Mouse (Mus musculus): Measurements from ENCODE around the gene Kat5. TPM values are rescaled to one million over a fixed set of nuclear protein-coding genes. Genes with fewer than 3 reads are reported as not detected.

The Kat5 gene
- total RNA-seq, 2 experiments from 2014 or later, result 20.5 to 31.3 TPM

DNA sequence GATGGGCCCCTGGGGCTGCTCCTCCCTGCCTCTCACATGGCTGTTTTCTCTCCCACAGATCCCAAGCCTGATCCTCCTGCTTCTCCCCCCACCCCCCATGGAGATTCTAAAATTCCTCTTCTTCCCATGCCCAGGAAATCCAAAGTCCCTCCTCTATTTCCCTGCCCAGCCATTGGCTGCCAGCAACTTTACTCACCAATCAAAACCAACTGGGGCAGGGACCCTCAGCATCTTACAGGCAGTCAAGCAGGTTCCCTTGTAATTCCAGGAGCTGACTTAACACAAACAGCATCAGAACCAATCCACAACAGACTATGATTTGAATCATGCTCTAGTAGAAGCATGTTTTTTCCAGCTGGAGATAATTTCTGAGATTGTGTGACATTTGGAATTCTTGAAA lies 19.9 kb upstream of the Kat5 start:
- DNase-seq, result no peak

GRCm38 (mm10) chr19:5625311-5625710 lies 15.3 kb upstream of the Kat5 start:
- no peak for DNase-seq

DNA sequence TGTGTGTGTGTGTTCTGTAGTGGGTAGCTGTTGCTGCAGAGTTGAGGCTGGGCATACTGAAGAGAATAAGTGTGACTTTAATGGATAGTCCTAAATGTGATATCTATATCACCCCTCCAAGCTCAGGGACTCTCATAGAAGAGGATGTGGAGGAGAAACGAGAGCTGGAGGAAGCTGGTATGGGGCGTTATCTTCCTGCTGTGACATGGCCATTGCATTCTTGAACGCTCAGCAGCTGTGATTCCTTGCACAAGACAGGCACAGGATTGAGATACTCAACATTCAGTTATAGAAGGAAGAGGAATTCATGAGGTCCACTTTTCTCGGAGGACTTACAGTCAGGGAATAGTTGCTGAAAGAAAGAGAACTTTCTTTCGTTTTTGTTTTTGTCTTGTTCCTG lies 11.8 kb upstream of the Kat5 start:
- DNase-seq, result no peak

DNA sequence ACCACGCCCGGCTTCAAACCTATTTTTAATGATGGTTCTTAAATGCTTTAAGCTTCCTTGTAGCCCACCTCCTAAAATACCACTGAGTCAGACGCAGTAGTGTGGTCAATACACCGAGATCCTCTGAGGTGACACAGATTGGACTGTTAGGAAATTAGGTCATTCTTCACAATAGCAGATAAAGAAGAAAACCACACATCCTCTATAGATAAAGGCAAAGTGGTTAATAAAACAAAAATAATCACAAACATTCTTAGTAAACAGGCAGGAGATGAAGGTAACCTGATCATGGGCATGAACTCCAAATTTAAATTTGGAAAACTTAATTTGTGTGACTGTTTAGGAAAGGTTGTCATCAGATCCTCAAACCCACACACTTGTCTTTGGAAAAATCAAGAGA lies 10.0 kb upstream of the Kat5 start:
- DNase-seq, result no peak

- DNase-seq, result no peak
These were observed 4.9 kb upstream of the Kat5 start for GRCm38 (mm10) chr19:5614953-5615352.

- DNase-seq, result no peak
These were observed 2.9 kb upstream of the Kat5 start for GRCm38 (mm10) chr19:5612762-5613411.

- no peak for DNase-seq
These were observed 1.9 kb upstream of the Kat5 start for GRCm38 (mm10) chr19:5611973-5612372.

DNA sequence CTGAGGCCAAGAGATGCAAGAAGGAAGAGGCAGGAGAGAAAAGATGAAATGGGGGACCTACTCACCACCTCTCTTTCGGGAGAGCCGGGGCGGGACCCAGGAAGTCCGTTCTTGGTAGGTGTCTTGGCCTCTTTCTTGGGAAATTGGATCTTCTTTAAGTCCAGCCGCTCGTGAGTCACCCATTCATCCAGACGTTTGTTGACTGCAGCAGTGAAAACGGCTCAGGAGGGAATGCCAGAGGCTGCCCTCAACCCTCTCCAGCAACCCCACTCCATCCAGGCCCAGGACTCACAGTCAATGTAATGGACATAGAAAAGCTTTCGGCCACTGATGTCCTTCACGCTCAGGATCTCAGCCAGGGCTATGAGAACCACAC lies 878 bp downstream of the Kat5 start:
- no peak for DNase-seq

DNA sequence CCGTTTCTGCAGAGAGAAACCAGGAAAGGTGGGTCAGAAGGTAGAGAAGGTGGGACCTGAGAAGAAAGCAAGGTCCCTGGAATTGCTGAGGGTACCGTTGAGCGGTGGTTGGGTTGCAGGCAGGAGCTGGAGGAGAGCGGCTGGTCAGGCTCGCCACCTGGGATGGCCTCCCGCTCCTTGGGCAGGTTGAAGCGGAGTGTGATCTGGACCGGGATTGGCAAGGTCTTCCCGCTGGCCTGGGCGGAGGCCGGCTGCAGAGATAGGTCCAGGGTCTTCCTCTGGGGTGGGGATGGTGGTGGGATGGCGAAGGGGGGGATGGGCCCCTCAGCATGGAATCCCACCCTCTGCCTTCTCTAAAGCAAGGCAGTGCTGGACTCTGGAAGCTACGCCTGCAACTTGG lies 1.3 kb downstream of the Kat5 start:
- peak in 1 of 2 experiments; percentile 4 for DNase-seq

GRCm38 (mm10) chr19:5607705-5608410 lies 2.2 kb downstream of the Kat5 start:
- no peak for DNase-seq

GRCm38 (mm10) chr19:5606196-5606595 lies 3.8 kb downstream of the Kat5 start:
- no peak for DNase-seq

DNA sequence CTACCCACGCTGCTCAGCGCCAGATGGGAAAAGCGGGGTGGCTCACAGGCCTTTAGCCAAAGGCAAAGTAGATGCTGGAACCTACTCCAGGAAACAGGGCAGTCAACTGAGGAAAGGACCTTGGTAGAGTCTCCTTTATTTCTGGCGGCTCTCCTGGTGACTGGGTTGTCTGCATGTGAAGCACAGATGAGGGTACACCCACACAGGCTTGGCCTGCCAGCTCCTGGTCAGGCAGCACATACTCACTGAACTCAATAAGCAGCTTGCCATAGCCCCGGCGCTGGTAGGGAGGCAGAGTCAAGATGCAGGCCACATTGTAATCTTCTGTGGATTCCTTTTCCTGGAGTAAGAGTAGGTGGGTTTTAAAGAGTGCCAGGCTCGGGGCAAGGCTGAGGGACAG lies 4.9 kb downstream of the Kat5 start:
- DNase-seq, result peak in 1 of 2 experiments; percentile 10

- DNase-seq, result no peak
These were observed 6.4 kb downstream of the Kat5 start for GRCm38 (mm10) chr19:5603664-5604063.

DNA sequence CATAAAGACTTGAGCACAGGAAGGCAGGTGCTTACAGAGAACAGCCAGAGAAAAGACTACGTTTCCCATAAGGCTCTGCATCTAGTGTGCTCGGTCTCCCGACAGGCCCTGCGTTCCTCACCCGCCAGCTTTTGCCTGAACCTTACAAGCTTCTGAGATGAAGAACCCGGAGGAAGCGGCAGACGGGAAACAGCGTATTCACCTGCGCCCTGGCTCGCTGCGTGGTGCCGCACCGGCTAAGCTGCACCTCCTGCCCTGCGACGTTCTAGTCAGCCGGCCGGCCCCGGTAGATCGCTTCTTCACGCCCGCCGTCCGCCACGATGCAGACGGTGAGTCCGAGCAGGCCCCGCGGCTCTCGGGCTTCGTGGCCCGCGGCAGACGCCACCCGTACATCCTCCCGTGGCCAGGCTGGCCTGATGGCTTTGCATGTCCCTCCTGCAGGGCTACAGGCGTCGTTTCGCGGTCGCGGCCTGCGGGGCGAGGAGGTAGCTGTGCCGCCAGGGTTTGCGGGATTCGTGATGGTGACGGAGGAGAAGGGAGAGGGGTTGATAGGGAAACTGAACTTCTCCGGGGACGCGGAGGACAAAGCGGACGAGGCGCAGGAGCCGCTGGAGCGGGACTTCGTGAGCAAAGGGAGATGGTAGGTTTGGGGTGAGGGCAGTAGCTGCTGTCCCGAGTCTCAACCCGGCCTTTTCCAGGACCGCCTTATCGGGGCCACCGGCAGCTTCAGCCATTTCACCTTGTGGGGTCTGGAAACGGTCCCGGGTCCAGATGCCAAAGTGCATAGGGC lies 8.1 kb downstream of the Kat5 start, which contains the start of gene Rnaseh2c:
Gene Rnaseh2c (plus strand): TSS at position 122 of the 790 bp plus-strand sequence.
- peak; percentile 81 to 86 for DNase-seq

GRCm38 (mm10) chr19:5599224-5599623 lies 10.8 kb downstream of the Kat5 start:
- no peak for DNase-seq

- DNase-seq, result no peak
These were observed 18.1 kb downstream of the Kat5 start for GRCm38 (mm10) chr19:5591888-5592287.

DNA sequence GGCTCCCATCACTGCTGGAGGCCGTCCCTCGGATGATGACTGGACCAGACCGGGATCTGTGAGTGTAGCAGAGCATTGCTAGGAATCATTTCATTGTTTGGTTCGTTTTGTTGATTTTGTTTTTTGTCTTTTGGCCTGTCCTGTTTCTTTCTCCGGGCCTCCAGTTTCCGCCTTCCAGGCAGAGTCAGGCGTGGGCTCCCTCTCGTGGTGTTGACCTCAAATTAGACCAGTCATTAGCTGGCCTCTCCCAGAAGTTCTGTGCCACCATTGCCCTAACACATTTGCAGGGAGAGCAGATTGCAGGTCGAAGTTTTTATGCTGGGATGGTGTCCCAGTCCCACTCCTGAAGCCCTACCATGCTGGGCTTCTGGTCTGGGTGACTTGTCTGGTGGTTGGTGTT lies 20.9 kb downstream of the Kat5 start:
- no peak for DNase-seq

DNA sequence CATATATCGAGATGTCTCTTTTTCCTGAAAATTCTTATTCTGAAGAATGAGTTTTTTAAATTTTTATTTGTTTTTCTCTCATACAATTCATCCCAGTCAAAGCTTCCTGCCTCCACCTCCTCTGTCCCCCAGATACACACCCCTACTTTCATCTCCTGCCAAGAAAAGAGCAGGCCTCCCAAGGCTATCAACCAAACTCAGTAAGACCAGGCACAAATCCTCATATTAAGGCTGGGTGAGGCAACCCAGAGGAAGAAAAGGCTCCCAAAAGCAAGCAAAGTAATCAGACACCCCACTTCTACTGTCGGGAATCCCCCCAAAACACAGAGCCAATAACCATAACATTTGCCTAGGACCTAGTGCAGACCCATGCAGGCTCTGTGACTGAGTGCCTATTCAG lies 28.0 kb downstream of the Kat5 start:
- no peak for DNase-seq

- DNase-seq, result no peak
These were observed 29.3 kb downstream of the Kat5 start for GRCm38 (mm10) chr19:5580776-5581175.

GRCm38 (mm10) chr19:5579971-5580370 lies 30.1 kb downstream of the Kat5 start:
- no peak for DNase-seq

DNA sequence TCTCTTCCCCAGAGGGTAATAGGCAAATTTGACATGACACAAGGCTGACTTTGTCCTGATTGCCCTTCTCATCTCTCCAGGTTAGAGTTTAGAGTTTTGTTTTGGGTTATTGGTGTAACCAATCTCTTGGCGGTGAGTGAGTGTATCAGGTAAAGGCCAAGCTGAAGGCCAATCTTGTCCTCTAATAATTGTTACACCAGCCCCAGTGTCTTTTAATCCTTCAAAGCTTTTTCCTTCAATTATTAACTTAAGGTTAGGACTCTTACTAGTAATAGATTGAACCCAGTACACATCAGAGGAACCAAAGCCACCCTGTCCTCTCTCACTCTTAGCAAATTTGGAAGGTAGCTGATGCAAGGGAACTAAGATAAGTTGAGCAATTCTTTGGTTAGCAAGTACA lies 34.7 kb downstream of the Kat5 start:
- no peak for DNase-seq

- DNase-seq, result peak; percentile 49 to 62
These were observed 37.5 kb downstream of the Kat5 start for GRCm38 (mm10) chr19:5572331-5573125.
